Comparison of ENCODE assay signal across 8 mouse cellular contexts in the genomic region with DNA sequence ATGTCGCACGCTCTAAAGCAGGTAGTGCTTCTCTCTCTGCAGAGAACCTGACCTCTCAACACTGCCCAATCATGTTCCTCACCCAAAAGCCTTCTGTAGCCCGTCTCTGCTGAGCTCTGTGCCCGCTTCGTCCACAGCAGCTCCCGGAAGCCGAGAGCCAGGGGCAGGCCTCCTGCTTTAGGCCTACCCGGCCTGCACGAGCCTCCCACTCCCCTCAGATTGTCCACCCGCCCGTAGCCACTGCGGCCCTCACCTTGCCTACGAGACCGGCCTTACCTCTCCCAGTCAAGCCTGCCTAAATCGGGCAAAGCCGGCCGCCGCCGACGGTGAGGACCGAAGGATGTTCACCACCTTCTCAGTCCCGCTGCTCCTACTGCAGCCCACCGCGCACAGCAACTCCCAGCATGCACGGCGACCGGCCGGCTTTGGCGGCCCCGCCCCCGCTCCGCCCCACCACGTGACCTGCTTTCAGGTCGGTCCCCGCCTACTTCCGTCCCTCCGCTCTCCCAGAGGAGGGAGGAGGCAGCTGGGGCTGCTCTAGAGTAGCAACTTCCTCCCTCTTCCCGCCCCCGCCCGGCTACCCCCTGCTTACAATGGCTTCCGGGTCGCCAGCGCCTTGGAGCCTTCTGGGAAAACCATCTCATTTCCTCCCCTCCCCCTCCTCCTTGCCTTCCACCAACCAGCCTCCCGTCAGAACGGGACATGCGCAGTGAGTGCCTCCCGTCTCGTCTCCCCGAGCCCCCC. TPM values are rescaled to one million over a fixed set of nuclear protein-coding genes. Genes with fewer than 3 reads are reported as not detected.
DNase-seq lines count a peak whose midpoint lies in the region; ATAC-seq lines count a peak whose summit lies in the region.

TSS of gene Mbd5 (plus strand) at position 668 of the 744 bp plus-strand sequence.

- ATAC-seq in heart, embryonic 13.5 days (ENCODE audit: extremely low read depth, insufficient number of reproducible peaks, low FRiP score, low TSS enrichment): peak; percentile 99
- peak; percentile 99 for ATAC-seq in liver, embryonic 12.5 days
- peak; percentile 99 for ATAC-seq in stomach, embryonic 15.5 days (ENCODE audit: insufficient read depth, low FRiP score, low read depth)

- H3K4me3 ChIP-seq in brown adipose tissue, adult 24 weeks (ENCODE audit: insufficient read depth, low read depth, low read length): peak within 1 kb of the TSS; percentile 92
- H3K4me3 ChIP-seq in heart, embryonic 13.5 days: peak within 1 kb of the TSS; percentile 89
- peak within 1 kb of the TSS; percentile 95 for H3K4me3 ChIP-seq in liver, embryonic 12.5 days
- H3K4me3 ChIP-seq in stomach, embryonic 15.5 days (replicated peaks): peak within 1 kb of the TSS; percentile 80

- 0% methylated on average over 46 of the region's 49 CpGs for WGBS in heart, embryonic 13.5 days
- under 1% methylated on average over 47 of the region's 49 CpGs for WGBS in liver, embryonic 12.5 days (ENCODE audit: insufficient replicate concordance)
- 0% methylated on average over 49 of the region's 49 CpGs for WGBS in stomach, embryonic 15.5 days

- peak within 1 kb of the TSS; percentile 84 for H3K27ac ChIP-seq in brown adipose tissue, adult 24 weeks (replicated peaks; ENCODE audit: low read depth, low read length)
- peak within 1 kb of the TSS; percentile 97 for H3K27ac ChIP-seq in heart, embryonic 13.5 days (replicated peaks)
- H3K27ac ChIP-seq in liver, embryonic 12.5 days: peak within 1 kb of the TSS; percentile 87
- peak within 1 kb of the TSS; percentile 97 for H3K27ac ChIP-seq in stomach, embryonic 15.5 days

- no peaks in the 10 kb centered on the region for H3K27me3 ChIP-seq in heart, embryonic 13.5 days (replicated peaks)
- no peaks in the 10 kb centered on the region for H3K27me3 ChIP-seq in liver, embryonic 12.5 days (replicated peaks)
- no peaks in the 10 kb centered on the region for H3K27me3 ChIP-seq in stomach, embryonic 15.5 days (replicated peaks)

- no peaks in the 10 kb centered on the region for H3K9me3 ChIP-seq in heart, embryonic 13.5 days
- no peaks in the 10 kb centered on the region for H3K9me3 ChIP-seq in liver, embryonic 12.5 days (replicated peaks)
- no peaks in the 10 kb centered on the region for H3K9me3 ChIP-seq in stomach, embryonic 15.5 days

- no peaks in the 10 kb centered on the region for H3K4me1 ChIP-seq in brown adipose tissue, adult 24 weeks (ENCODE audit: control insufficient read depth, insufficient read depth, insufficient read length, low read length)
- peaks cover 15% of the 10 kb centered on the region for H3K4me1 ChIP-seq in heart, embryonic 13.5 days
- peaks cover 19% of the 10 kb centered on the region for H3K4me1 ChIP-seq in liver, embryonic 12.5 days
- H3K4me1 ChIP-seq in stomach, embryonic 15.5 days: peaks cover 3% of the 10 kb centered on the region; the same call in 1 of the 2 replicates

- peak; percentile 99 for DNase-seq in CD4-positive, CD25-positive, alpha-beta regulatory T cell, adult 2 months (ENCODE audit: low read depth, low spot score)
- DNase-seq in fat pad, adult 2 months (ENCODE audit: extremely low read depth, low read depth, low spot score): peak; percentile 87
- DNase-seq in kidney, postnatal 10 days: peak; percentile 100
- peak; percentile 99 for DNase-seq in natural killer cell, adult 2 months (ENCODE audit: low spot score in 2 of 2)

- H3K9ac ChIP-seq in heart, embryonic 13.5 days: peak within 1 kb of the TSS; percentile 95
- peak within 1 kb of the TSS; percentile 94 for H3K9ac ChIP-seq in liver, embryonic 12.5 days
- H3K9ac ChIP-seq in stomach, embryonic 15.5 days: peak within 1 kb of the TSS; percentile 92

- H3K4me2 ChIP-seq in heart, embryonic 13.5 days: peak within 1 kb of the TSS; percentile 88
- H3K4me2 ChIP-seq in liver, embryonic 12.5 days: peak within 1 kb of the TSS; percentile 82
- peak within 1 kb of the TSS; percentile 58 for H3K4me2 ChIP-seq in stomach, embryonic 15.5 days

- H3K36me3 ChIP-seq in heart, embryonic 13.5 days: no peaks in the 10 kb centered on the region
- H3K36me3 ChIP-seq in liver, embryonic 12.5 days: no peaks in the 10 kb centered on the region
- H3K36me3 ChIP-seq in stomach, embryonic 15.5 days: no peaks in the 10 kb centered on the region

RNA-seq across cellular contexts. Expression of gene Mbd5, which starts in this region (rescaled TPM):
- 10.9 and 17.6 TPM in 2 replicates for polyA plus RNA-seq in brown adipose tissue, adult 24 weeks (2012; ENCODE audit: insufficient read depth, insufficient read length, missing spikeins)
- polyA plus RNA-seq in heart, embryonic 13.5 days (2015; fragmentation: Nextera tagmentation; extraction: Ambion mirVana): 18.5 and 25.0 TPM in 2 replicates
- 10.3 and 10.7 TPM in 2 replicates for polyA plus RNA-seq in liver, embryonic 12.5 days (2016; fragmentation: Nextera tagmentation; extraction: Ambion mirVana)
- 24.6 and 29.1 TPM in 2 replicates for polyA plus RNA-seq in stomach, embryonic 15.5 days (2015; fragmentation: Nextera tagmentation; extraction: Ambion mirVana)

Comparison
In these comparisons a context has a peak if more than half of its experiments do, and no peak if none do; other contexts are left out.
1. Peak in every context shown above with its lines: DNase-seq, ATAC-seq, H3K4me3 ChIP-seq and H3K27ac ChIP-seq.